ENCODE assay signal across 22 mouse cellular contexts in genomic region chr15:86418436-86418835, GRCm38 (mm10).
A peak's percentile ranks its signal among the peaks of the same experiment; 100 is the strongest.
DNase-seq lines count a peak whose midpoint lies in the region; ATAC-seq lines count a peak whose summit lies in the region.
"Had no signal": no experiment of that assay in that cellular context is flagged by ENCODE, and none has a peak within 500 bp of the region (broad histone marks: within the 10 kb centered on the region; RNA-seq: fewer than 3 reads in every experiment).

No protein-coding gene starts in this region.

- peak overlapping the region; percentile 69; the same call in 1 of the 2 replicates for H3K27ac ChIP-seq in midbrain, embryonic 10.5 days (replicated peaks)
- no peak overlapping the region for H3K27ac ChIP-seq in midbrain, embryonic 11.5 days (ENCODE audit: low read depth, low read length)
- H3K27ac ChIP-seq in hindbrain, embryonic 14.5 days = peak overlapping the region; percentile 7; the same call in 1 of the 2 replicates
- H3K27ac ChIP-seq: embryonic facial prominence, embryonic 12.5 days; liver, embryonic 15.5 days had no signal

- DNase-seq in cerebellum, postnatal 14 days = peak; percentile 59 to 60
- no peak for DNase-seq in cerebellum, adult 9-10 months
- DNase-seq in midbrain, embryonic 10.5 days (ENCODE audit: low spot score) = no peak
- DNase-seq in midbrain, embryonic 11.5 days (ENCODE audit: low spot score, missing footprints) = no peak
- peak; percentile 23 to 34 for DNase-seq in cerebellum, postnatal 36 days
- no peak for DNase-seq in hindbrain, embryonic 14.5 days (ENCODE audit: low spot score)
- DNase-seq: adrenal gland, adult 2 months; gastrocnemius, postnatal 36 days; kidney, adult 18-20 months; kidney, postnatal 4 days; liver; lung, postnatal 4 days; right cerebral cortex, adult 18-20 months; right cerebral cortex, postnatal 4 days; thymus, postnatal 14 days had no signal

- H3K4me1 ChIP-seq in midbrain, embryonic 10.5 days = peaks cover 54% of the 10 kb centered on the region
- peaks cover 26% of the 10 kb centered on the region for H3K4me1 ChIP-seq in midbrain, embryonic 11.5 days (ENCODE audit: control insufficient read depth, insufficient read depth, low read length)
- peaks cover 39% of the 10 kb centered on the region for H3K4me1 ChIP-seq in hindbrain, embryonic 14.5 days (replicated peaks; ENCODE audit: control insufficient read depth, insufficient read depth, low read length)
- H3K4me1 ChIP-seq: embryonic facial prominence, embryonic 12.5 days; liver, embryonic 15.5 days had no signal

- WGBS in midbrain, embryonic 10.5 days = 87% methylated on average over 2 of the region's 2 CpGs
- WGBS in midbrain, embryonic 11.5 days = 84% methylated on average over 2 of the region's 2 CpGs
- WGBS in hindbrain, embryonic 14.5 days = 67% methylated on average over 2 of the region's 2 CpGs

- H3K9ac ChIP-seq in midbrain, embryonic 11.5 days (ENCODE audit: low read length) = no peak overlapping the region
- H3K9ac ChIP-seq in hindbrain, embryonic 14.5 days = no peak overlapping the region
- H3K9ac ChIP-seq: embryonic facial prominence, embryonic 12.5 days; forebrain, embryonic 12.5 days; liver, embryonic 15.5 days; neural tube, embryonic 15.5 days had no signal

- H3K4me3 ChIP-seq in midbrain, embryonic 10.5 days = no peak overlapping the region
- H3K4me3 ChIP-seq in midbrain, embryonic 11.5 days (ENCODE audit: low read depth, low read length) = no peak overlapping the region
- no peak overlapping the region for H3K4me3 ChIP-seq in hindbrain, embryonic 14.5 days (replicated peaks; ENCODE audit: low read length)
- H3K4me3 ChIP-seq: embryonic facial prominence, embryonic 12.5 days; forebrain, embryonic 12.5 days; limb, embryonic 10.5 days; liver, embryonic 15.5 days; myocyte; neural tube, embryonic 15.5 days had no signal

- no peaks in the 10 kb centered on the region for H3K9me3 ChIP-seq in midbrain, embryonic 10.5 days (replicated peaks)
- H3K9me3 ChIP-seq in midbrain, embryonic 11.5 days (ENCODE audit: control insufficient read depth, low read length) = no peaks in the 10 kb centered on the region
- H3K9me3 ChIP-seq in hindbrain, embryonic 14.5 days (ENCODE audit: control insufficient read depth, low read length) = no peaks in the 10 kb centered on the region
- H3K9me3 ChIP-seq: embryonic facial prominence, embryonic 12.5 days; forebrain, embryonic 12.5 days; limb, embryonic 10.5 days; liver, embryonic 15.5 days; neural tube, embryonic 15.5 days had no signal

- H3K27me3 ChIP-seq in midbrain, embryonic 10.5 days (ENCODE audit: low read depth, poor library complexity, severe bottlenecking) = peaks cover 12% of the 10 kb centered on the region
- no peaks in the 10 kb centered on the region for H3K27me3 ChIP-seq in midbrain, embryonic 11.5 days (ENCODE audit: control insufficient read depth, insufficient read depth, low read length)
- no peaks in the 10 kb centered on the region for H3K27me3 ChIP-seq in hindbrain, embryonic 14.5 days (ENCODE audit: control insufficient read depth, insufficient read depth, low read length)
- H3K27me3 ChIP-seq: embryonic facial prominence, embryonic 12.5 days; liver, embryonic 15.5 days; neural tube, embryonic 15.5 days had no signal

- no peaks in the 10 kb centered on the region for H3K36me3 ChIP-seq in midbrain, embryonic 10.5 days
- no peaks in the 10 kb centered on the region for H3K36me3 ChIP-seq in midbrain, embryonic 11.5 days (ENCODE audit: control insufficient read depth, insufficient read depth, low read length)
- H3K36me3 ChIP-seq in hindbrain, embryonic 14.5 days (replicated peaks; ENCODE audit: control insufficient read depth, insufficient read depth) = no peaks in the 10 kb centered on the region
- H3K36me3 ChIP-seq: embryonic facial prominence, embryonic 12.5 days; forebrain, embryonic 12.5 days; limb, embryonic 10.5 days; liver, embryonic 15.5 days; neural tube, embryonic 15.5 days had no signal

- H3K4me2 ChIP-seq in midbrain, embryonic 11.5 days = no peak overlapping the region
- H3K4me2 ChIP-seq in hindbrain, embryonic 14.5 days (replicated peaks) = no peak overlapping the region
- H3K4me2 ChIP-seq: embryonic facial prominence, embryonic 12.5 days; forebrain, embryonic 12.5 days; liver, embryonic 15.5 days; neural tube, embryonic 15.5 days had no signal

- ATAC-seq in midbrain, embryonic 11.5 days (ENCODE audit: low FRiP score) = no peak
- ATAC-seq in hindbrain, embryonic 14.5 days (ENCODE audit: low FRiP score) = no peak
- ATAC-seq in inflammation-experienced regulatory T-cells, adult 6 months = no peak

Comparison
In these comparisons a context has a peak if more than half of its experiments do, and no peak if none do; other contexts are left out.
1. DNase-seq: peak in cerebellum, postnatal 14 days (2 of 2) and cerebellum, postnatal 36 days (2 of 2); none in cerebellum, adult 9-10 months (single experiment), midbrain, embryonic 10.5 days (single experiment), midbrain, embryonic 11.5 days (single experiment) and hindbrain, embryonic 14.5 days (single experiment).